Mouse (Mus musculus): ENCODE measurements at regions not wholly inside any gene's neighbourhood (a gene's known extent, or its start where the extent isn't known, plus 50 kb on each side); places are given as distances from the start of the nearest gene placed in this dataset.

GRCm38 (mm10) chr13:31351481-31351880 lies 204.5 kb upstream of the Foxq1 start:
- TF ChIP-seq POLR2A (IDR thresholded peaks at IDR 0.05; ENCODE audit: borderline replicate concordance, low read depth, low read length) (no peak), CTCF (IDR thresholded peaks at IDR 0.05; ENCODE audit: low read depth, low read length) (no peak)

Measured in bone marrow macrophage, adult 2 months (primary cell).